In the genomic region with DNA sequence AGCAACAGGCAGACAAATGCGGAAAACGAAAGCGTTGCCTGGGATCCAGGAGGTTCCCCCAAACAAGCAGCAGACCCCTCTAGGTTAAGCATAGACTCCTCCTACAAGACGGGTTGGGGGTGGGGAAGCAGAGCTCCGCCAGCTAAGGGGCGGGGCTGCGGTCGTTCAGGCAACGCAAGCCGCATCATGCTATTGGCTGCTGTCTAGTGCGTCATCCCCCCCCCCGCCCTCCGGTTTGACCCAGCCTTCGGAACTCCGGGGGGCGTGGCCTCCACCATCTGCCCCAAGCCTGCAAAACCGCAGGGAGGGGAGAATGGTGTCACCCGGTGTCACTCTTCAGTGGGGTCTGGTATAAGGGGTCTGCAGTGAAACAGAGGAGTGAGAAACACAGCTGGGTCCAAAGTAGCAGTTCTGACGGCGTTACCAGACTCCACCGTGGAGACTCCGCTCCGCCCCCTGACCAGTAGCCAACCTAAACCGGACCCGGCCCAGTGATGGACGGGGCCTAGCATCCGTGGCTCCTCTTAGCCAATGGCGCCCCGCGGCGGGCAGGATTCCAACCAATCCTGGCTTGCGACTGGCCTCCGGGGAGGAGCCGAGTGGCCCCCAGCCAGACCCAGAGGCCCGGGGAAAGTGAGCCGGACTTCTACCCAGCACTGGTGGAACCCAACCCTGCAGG, we compare ENCODE assay signal across 8 mouse cellular contexts. TPM values are rescaled to one million over a fixed set of nuclear protein-coding genes. Genes with fewer than 3 reads are reported as not detected.
DNase-seq lines count a peak whose midpoint lies in the region; ATAC-seq and TF ChIP-seq lines count a peak whose summit lies in the region.

A gene (plus strand): TSS at position 613 of the 679 bp plus-strand sequence.

- H3K4me2 ChIP-seq in forebrain, embryonic 16.5 days (ENCODE audit: low read length), result peak within 1 kb of the TSS; percentile 75
- peak within 1 kb of the TSS; percentile 69 for H3K4me2 ChIP-seq in lung, embryonic 15.5 days

- peak; percentile 74 for ATAC-seq in G1E (ENCODE audit: extremely low read depth, insufficient number of reproducible peaks, low FRiP score, poor library complexity, severe bottlenecking)
- peak; percentile 89 for ATAC-seq in forebrain, embryonic 16.5 days
- peak; percentile 92 for ATAC-seq in lung, embryonic 15.5 days (ENCODE audit: borderline replicate concordance, extremely low read depth, low FRiP score, low TSS enrichment)

- TF ChIP-seq CTCF in G1E (IDR thresholded peaks at IDR 0.05; ENCODE audit: low read depth, low read length), result no peak

- WGBS in forebrain, embryonic 16.5 days, result under 1% methylated on average over 36 of the region's 36 CpGs
- WGBS in lung, embryonic 15.5 days, result 0% methylated on average over 36 of the region's 36 CpGs

- H3K9ac ChIP-seq in forebrain, embryonic 16.5 days (replicated peaks; ENCODE audit: low read depth, low read length), result peak within 1 kb of the TSS; percentile 60
- peak within 1 kb of the TSS; percentile 71 for H3K9ac ChIP-seq in lung, embryonic 15.5 days

- H3K4me3 ChIP-seq in G1E (ENCODE audit: low read depth, low read length), result peak within 1 kb of the TSS; percentile 91
- peak within 1 kb of the TSS; percentile 66 for H3K4me3 ChIP-seq in forebrain, embryonic 16.5 days (replicated peaks; ENCODE audit: low read length)
- H3K4me3 ChIP-seq in lung, embryonic 15.5 days, result peak within 1 kb of the TSS; percentile 84

- peaks cover 33% of the 10 kb centered on the region for H3K36me3 ChIP-seq in G1E (replicated peaks)
- H3K36me3 ChIP-seq in forebrain, embryonic 16.5 days (ENCODE audit: control insufficient read depth, insufficient read depth), result no peaks in the 10 kb centered on the region
- H3K36me3 ChIP-seq in lung, embryonic 15.5 days, result peaks cover 11% of the 10 kb centered on the region

- peaks cover 49% of the 10 kb centered on the region for H3K4me1 ChIP-seq in G1E (ENCODE audit: insufficient read depth, low read depth, low read length)
- H3K4me1 ChIP-seq in forebrain, embryonic 16.5 days (replicated peaks; ENCODE audit: control insufficient read depth, insufficient read depth, low read length), result peaks cover 11% of the 10 kb centered on the region
- peaks cover 13% of the 10 kb centered on the region for H3K4me1 ChIP-seq in lung, embryonic 15.5 days

- no peaks in the 10 kb centered on the region for H3K9me3 ChIP-seq in G1E (replicated peaks)
- H3K9me3 ChIP-seq in forebrain, embryonic 16.5 days (ENCODE audit: control insufficient read depth, low read length), result no peaks in the 10 kb centered on the region
- H3K9me3 ChIP-seq in lung, embryonic 15.5 days, result no peaks in the 10 kb centered on the region

- no peaks in the 10 kb centered on the region for H3K27me3 ChIP-seq in G1E (ENCODE audit: insufficient read depth, low read length)
- H3K27me3 ChIP-seq in forebrain, embryonic 16.5 days (replicated peaks; ENCODE audit: control insufficient read depth, insufficient read depth, low read length), result no peaks in the 10 kb centered on the region
- no peaks in the 10 kb centered on the region for H3K27me3 ChIP-seq in lung, embryonic 15.5 days

- peak within 1 kb of the TSS; percentile 84 for H3K27ac ChIP-seq in forebrain, embryonic 16.5 days (ENCODE audit: low read length)
- H3K27ac ChIP-seq in lung, embryonic 15.5 days, result peak within 1 kb of the TSS; percentile 96

- DNase-seq in G1E (ENCODE audit: low spot score), result peak; percentile 98
- peak; percentile 99 to 100 for DNase-seq in cerebellum, adult 18-20 months
- DNase-seq in heart, postnatal 4 days, result peak; percentile 100
- peak; percentile 96 to 98 for DNase-seq in layer of hippocampus, adult 8-10 months (ENCODE audit: low spot score in 2 of 2)
- DNase-seq in ovary, adult 18-20 months (ENCODE audit: low spot score), result peak; percentile 98
- peak; percentile 99 for DNase-seq in thymus, postnatal 0 days (ENCODE audit: low spot score)

RNA-seq across cellular contexts. Expression of the gene that starts here (rescaled TPM):
- total RNA-seq in G1E (2014; fragmentation: Nextera tagmentation) (5.2 and 9.0 TPM in 2 replicates), G1E (2017) (15.8 and 18.1 TPM in 2 replicates)
- polyA plus RNA-seq in G1E (2012), result 24.0 and 27.0 TPM in 2 replicates
- 11.6 and 14.8 TPM in 2 replicates for polyA plus RNA-seq in forebrain, embryonic 16.5 days (2015; fragmentation: Nextera tagmentation; extraction: Ambion mirVana)
- 10 to 100 TPM in 1 of 2 experiments, 1 to 10 TPM in 1; 7.4 to 10.1 TPM for total RNA-seq in heart, postnatal 4 days (2021)
- 1 to 10 TPM; 3.0 to 4.9 (median 3.9) TPM for total RNA-seq in layer of hippocampus, adult 8-10 months (2022)
- polyA plus RNA-seq in lung, embryonic 15.5 days (2015; fragmentation: Nextera tagmentation; extraction: Ambion mirVana), result 28.6 and 31.1 TPM in 2 replicates
- polyA plus RNA-seq in thymus, postnatal 0 days (2015; fragmentation: Nextera tagmentation; extraction: Ambion mirVana), result 29.0 and 31.0 TPM in 2 replicates

Comparison
In these comparisons a context has a peak if more than half of its experiments do, and no peak if none do; other contexts are left out.
1. Peak in every context shown above with its lines: DNase-seq, ATAC-seq, H3K4me3 ChIP-seq and H3K27ac ChIP-seq.